Mouse (Mus musculus) forebrain, embryonic 12.5 days (tissue): ENCODE results near the gene Ntrk1. TPM values are rescaled to one million over a fixed set of nuclear protein-coding genes. Genes with fewer than 3 reads are reported as not detected.

ENCODE experiments used
- ATAC-seq: fragments of 200-750 bp; cut with Nextera tagmentation; 2 replicates; pipeline ENCODE4 v1.8.0; 2017; ENCODE audit warnings: moderate TSS enrichment; ENCODE audit not compliant: low FRiP score
- H3K27ac ChIP-seq: fragments of 300-500 bp; sonication (generic); 2 replicates; pipeline ENCODE4 v1.5.1; 2016; ENCODE audit warnings: mild to moderate bottlenecking
- H3K27me3 ChIP-seq: fragments of 300-500 bp; sonication (generic); 2 replicates; pipeline ENCODE4 v1.6.1; 2016; ENCODE audit warnings: mild to moderate bottlenecking
- H3K36me3 ChIP-seq: fragments of 300-500 bp; sonication (generic); replicated peaks from 2 replicates; pipeline ENCODE4 v1.6.1; 2016; ENCODE audit warnings: mild to moderate bottlenecking
- H3K4me1 ChIP-seq: fragments of 300-500 bp; sonication (generic); 2 replicates; pipeline ENCODE4 v1.6.1; 2016
- H3K4me2 ChIP-seq: fragments of 300-500 bp; sonication (generic); 2 replicates; pipeline ENCODE4 v1.6.1; 2016; ENCODE audit warnings: mild to moderate bottlenecking, moderate library complexity
- H3K4me3 ChIP-seq: fragments of 300-500 bp; sonication (generic); replicated peaks from 2 replicates; pipeline ENCODE4 v1.5.1; 2016; ENCODE audit warnings: mild to moderate bottlenecking
- H3K9ac ChIP-seq: fragments of 300-500 bp; sonication (generic); 2 replicates; pipeline ENCODE4 v1.6.1; 2016; ENCODE audit warnings: mild to moderate bottlenecking
- H3K9me3 ChIP-seq: fragments of 300-500 bp; sonication (generic); 2 replicates; pipeline ENCODE4 v1.6.1; 2016
- WGBS: fragments of 180-500 bp; shearing (Covaris S2); methylation state at CpG from one replicate; pipeline ENCODE4 v1.1.7; 2016; 5-methylcytosine and 5-hydroxymethylcytosine counted together
- polyA plus RNA-seq: library from polyadenylated mRNA; unstranded; fragments of >200 nt; fragmentation: Nextera tagmentation; extraction: Ambion mirVana; gene quantifications from 2 replicates; pipeline ENCODE4 v1.2.1, GENCODE M21; 2016

Ntrk1 gene
- polyA plus RNA-seq, 1 experiment from 2014 or later = 1.1 TPM

GRCm38 (mm10) chr3:87779086-87779485 lies 15.9 kb downstream of the Ntrk1 start:
- Histone ChIP-seq H3K4me3 (no peak overlapping the region), H3K36me3 (no peaks in the 10 kb centered on the region), H3K27me3 (peaks cover 40% of the 10 kb centered on the region), H3K27ac (no peak overlapping the region), H3K4me2 (no peak overlapping the region), H3K4me1 (peaks cover 23% of the 10 kb centered on the region), H3K9ac (no peak overlapping the region), H3K9me3 (no peaks in the 10 kb centered on the region)
- 36% methylated on average over 2 of the region's 2 CpGs for WGBS
- no peak for ATAC-seq

- ATAC-seq = 0 out of 2 replicates have a peak, but pooled peaks have one; percentile 14
- 57% methylated on average over 23 of the region's 23 CpGs for WGBS
- H3K9me3 ChIP-seq = no peaks in the 10 kb centered on the region
- no peak overlapping the region for H3K4me2 ChIP-seq
- H3K27ac ChIP-seq = no peak overlapping the region
- H3K9ac ChIP-seq = no peak overlapping the region
- no peaks in the 10 kb centered on the region for H3K36me3 ChIP-seq
- H3K4me1 ChIP-seq = peaks cover 25% of the 10 kb centered on the region
- H3K27me3 ChIP-seq = peaks cover 40% of the 10 kb centered on the region
- no peak overlapping the region for H3K4me3 ChIP-seq
These were observed 16.7 kb downstream of the Ntrk1 start for GRCm38 (mm10) chr3:87778283-87778682.

- H3K36me3 ChIP-seq = no peaks in the 10 kb centered on the region
- ATAC-seq = no peak
- H3K4me1 ChIP-seq = peaks cover 16% of the 10 kb centered on the region; the same call in 1 of the 2 replicates
- H3K9me3 ChIP-seq = no peaks in the 10 kb centered on the region
- WGBS = 63% methylated on average over 6 of the region's 6 CpGs
- H3K9ac ChIP-seq = no peak overlapping the region
- H3K4me3 ChIP-seq = no peak overlapping the region
- H3K27me3 ChIP-seq = peaks cover 58% of the 10 kb centered on the region
- H3K4me2 ChIP-seq = no peak overlapping the region
- H3K27ac ChIP-seq = no peak overlapping the region
These were observed 23.9 kb downstream of the Ntrk1 start for GRCm38 (mm10) chr3:87771088-87771487.

- no peak for ATAC-seq
- Histone ChIP-seq H3K27me3 (peaks cover 66% of the 10 kb centered on the region), H3K9ac (no peak overlapping the region), H3K36me3 (no peaks in the 10 kb centered on the region), H3K9me3 (no peaks in the 10 kb centered on the region), H3K4me2 (no peak overlapping the region), H3K27ac (no peak overlapping the region), H3K4me3 (no peak overlapping the region), H3K4me1 (0 out of 2 replicates have a peak, but pooled peaks cover 11% of the 10 kb centered on the region)
- WGBS = under 1% methylated on average over 4 of the region's 4 CpGs
These were observed 24.7 kb downstream of the Ntrk1 start for GRCm38 (mm10) chr3:87770280-87770679.

GRCm38 (mm10) chr3:87769506-87769905 lies 25.5 kb downstream of the Ntrk1 start:
- Histone ChIP-seq H3K4me3 (no peak overlapping the region), H3K9ac (no peak overlapping the region), H3K4me2 (no peak overlapping the region), H3K4me1 (0 out of 2 replicates have a peak, but pooled peaks cover 15% of the 10 kb centered on the region), H3K36me3 (no peaks in the 10 kb centered on the region), H3K9me3 (no peaks in the 10 kb centered on the region), H3K27me3 (peaks cover 72% of the 10 kb centered on the region), H3K27ac (no peak overlapping the region)
- ATAC-seq = no peak
- WGBS = 86% methylated on average over 8 of the region's 8 CpGs

GRCm38 (mm10) chr3:87768844-87769243 lies 26.1 kb downstream of the Ntrk1 start:
- Histone ChIP-seq H3K4me3 (peak overlapping the region; percentile 38), H3K27ac (no peak overlapping the region), H3K9ac (no peak overlapping the region), H3K4me1 (peaks cover 20% of the 10 kb centered on the region), H3K9me3 (no peaks in the 10 kb centered on the region), H3K4me2 (peak overlapping the region; percentile 50), H3K36me3 (no peaks in the 10 kb centered on the region), H3K27me3 (peaks cover 74% of the 10 kb centered on the region)
- WGBS = 2% methylated on average over 37 of the region's 37 CpGs
- peak; percentile 49 for ATAC-seq

GRCm38 (mm10) chr3:87768431-87768830 lies 26.5 kb downstream of the Ntrk1 start:
- H3K4me3 ChIP-seq = peak overlapping the region; percentile 38
- no peak overlapping the region for H3K9ac ChIP-seq
- H3K27me3 ChIP-seq = peaks cover 74% of the 10 kb centered on the region
- ATAC-seq = no peak
- H3K27ac ChIP-seq = 0 out of 2 replicates have a peak overlapping the region, but pooled peaks have one; percentile 3
- H3K4me1 ChIP-seq = peaks cover 23% of the 10 kb centered on the region
- WGBS = 52% methylated on average over 6 of the region's 6 CpGs
- no peaks in the 10 kb centered on the region for H3K9me3 ChIP-seq
- H3K36me3 ChIP-seq = no peaks in the 10 kb centered on the region
- peak overlapping the region; percentile 50 for H3K4me2 ChIP-seq

- Histone ChIP-seq H3K27ac (no peak overlapping the region), H3K9ac (no peak overlapping the region), H3K4me3 (no peak overlapping the region; the same call in 1 of the 2 replicates), H3K4me1 (peaks cover 21% of the 10 kb centered on the region), H3K9me3 (no peaks in the 10 kb centered on the region), H3K27me3 (peaks cover 81% of the 10 kb centered on the region), H3K4me2 (no peak overlapping the region), H3K36me3 (no peaks in the 10 kb centered on the region)
- ATAC-seq = no peak
- 77% methylated on average over 8 of the region's 8 CpGs for WGBS
These were observed 27.2 kb downstream of the Ntrk1 start for GRCm38 (mm10) chr3:87767764-87768163.

GRCm38 (mm10) chr3:87766284-87766667 lies 28.7 kb downstream of the Ntrk1 start:
- ATAC-seq = no peak
- Histone ChIP-seq H3K27me3 (peaks cover 74% of the 10 kb centered on the region), H3K27ac (no peak overlapping the region), H3K36me3 (no peaks in the 10 kb centered on the region), H3K4me3 (no peak overlapping the region), H3K9ac (no peak overlapping the region), H3K4me2 (no peak overlapping the region), H3K9me3 (no peaks in the 10 kb centered on the region), H3K4me1 (peaks cover 18% of the 10 kb centered on the region)
- WGBS = 81% methylated on average over 3 of the region's 3 CpGs

GRCm38 (mm10) chr3:87765631-87766283 lies 29.2 kb downstream of the Ntrk1 start:
- Histone ChIP-seq H3K9me3 (no peaks in the 10 kb centered on the region), H3K4me1 (peaks cover 18% of the 10 kb centered on the region), H3K27me3 (peaks cover 70% of the 10 kb centered on the region), H3K4me3 (no peak overlapping the region), H3K27ac (no peak overlapping the region), H3K36me3 (no peaks in the 10 kb centered on the region), H3K9ac (no peak overlapping the region), H3K4me2 (no peak overlapping the region)
- ATAC-seq = no peak
- WGBS = 69% methylated on average over 5 of the region's 5 CpGs

- no peak for ATAC-seq
- Histone ChIP-seq H3K27ac (peak overlapping the region; percentile 51; the same call in 1 of the 2 replicates), H3K36me3 (no peaks in the 10 kb centered on the region), H3K4me3 (no peak overlapping the region), H3K4me1 (peaks cover 18% of the 10 kb centered on the region), H3K9ac (no peak overlapping the region), H3K9me3 (no peaks in the 10 kb centered on the region), H3K4me2 (no peak overlapping the region), H3K27me3 (peaks cover 67% of the 10 kb centered on the region)
- WGBS = 16% methylated on average over 10 of the region's 10 CpGs
These were observed 29.9 kb downstream of the Ntrk1 start for GRCm38 (mm10) chr3:87765091-87765490.

GRCm38 (mm10) chr3:87764506-87764905 lies 30.5 kb downstream of the Ntrk1 start:
- Histone ChIP-seq H3K9me3 (no peaks in the 10 kb centered on the region), H3K4me3 (no peak overlapping the region), H3K27me3 (peaks cover 65% of the 10 kb centered on the region), H3K36me3 (no peaks in the 10 kb centered on the region), H3K4me1 (peaks cover 18% of the 10 kb centered on the region), H3K4me2 (no peak overlapping the region), H3K9ac (no peak overlapping the region), H3K27ac (no peak overlapping the region)
- WGBS = 40% methylated on average over 10 of the region's 10 CpGs
- no peak for ATAC-seq

GRCm38 (mm10) chr3:87763683-87764289 lies 31.2 kb downstream of the Ntrk1 start:
- H3K4me2 ChIP-seq = no peak overlapping the region
- no peak for ATAC-seq
- 28% methylated on average over 15 of the region's 15 CpGs for whole genome bisulfite sequencing
- H3K9me3 ChIP-seq = no peaks in the 10 kb centered on the region
- H3K4me3 ChIP-seq = no peak overlapping the region
- H3K27me3 ChIP-seq = peaks cover 61% of the 10 kb centered on the region
- H3K36me3 ChIP-seq = no peaks in the 10 kb centered on the region
- peaks cover 16% of the 10 kb centered on the region for H3K4me1 ChIP-seq
- no peak overlapping the region for H3K9ac ChIP-seq
- H3K27ac ChIP-seq = 0 out of 2 replicates have a peak overlapping the region, but pooled peaks have one; percentile 31
